Mouse (Mus musculus): ENCODE results near the gene Dnah2. TPM values are rescaled to one million over a fixed set of nuclear protein-coding genes. Genes with fewer than 3 reads are reported as not detected.
"Not testable (repeated sequence)": the region's sequence is repeated elsewhere in the genome, so short reads cannot be mapped to it uniquely, and the experiment has no call there.

Dnah2 gene
- polyA plus RNA-seq, 1 experiment from 2014 or later: 2.7 TPM

DNA sequence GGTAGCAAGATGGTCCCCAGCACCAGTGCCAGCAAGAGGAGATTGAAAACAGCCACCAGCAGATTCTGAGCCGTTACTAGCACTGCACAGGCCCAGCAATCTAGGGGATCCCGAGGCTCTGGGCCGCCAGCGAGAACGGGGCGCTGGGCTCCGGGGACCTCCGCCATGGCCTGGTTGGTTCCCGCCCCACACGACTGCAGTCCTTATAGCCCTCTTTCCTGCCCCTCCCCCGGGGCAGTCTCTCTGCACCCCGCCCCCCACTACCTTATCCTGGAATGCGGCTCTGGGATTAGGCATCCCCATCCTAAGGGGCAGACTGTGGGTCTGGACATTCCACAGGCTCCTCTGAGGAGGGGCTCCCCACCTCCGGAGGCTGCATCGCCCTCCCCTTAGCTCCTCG, 150.9 kb downstream of the Dnah2 start, which contains the start of gene Tmem88:
TSS of gene Tmem88 (minus strand) at position 176 of the 400 bp plus-strand sequence.
- H3K4me3 ChIP-seq: peak within 1 kb of the TSS; percentile 7; the same call in 1 of the 2 replicates
- peaks cover 41% of the 10 kb centered on the region for H3K36me3 ChIP-seq
- H3K27ac ChIP-seq (replicated peaks): peak within 1 kb of the TSS; percentile 98; the same call in 1 of the 2 replicates
- H3K9me3 ChIP-seq: no peaks in the 10 kb centered on the region
- H3K27me3 ChIP-seq: no peaks in the 10 kb centered on the region; the same call in 1 of the 2 replicates
- H3K4me1 ChIP-seq: peaks cover 32% of the 10 kb centered on the region
- H3K9ac ChIP-seq (replicated peaks): 0 out of 2 replicates have a peak within 1 kb of the TSS, but pooled peaks have one; percentile 2
- no peak for ATAC-seq (replicated peaks)
- peak within 1 kb of the TSS; percentile 65; the same call in 1 of the 2 replicates for H3K4me2 ChIP-seq (replicated peaks)
- 12% methylated on average over 16 of the region's 16 CpGs for WGBS

DNA sequence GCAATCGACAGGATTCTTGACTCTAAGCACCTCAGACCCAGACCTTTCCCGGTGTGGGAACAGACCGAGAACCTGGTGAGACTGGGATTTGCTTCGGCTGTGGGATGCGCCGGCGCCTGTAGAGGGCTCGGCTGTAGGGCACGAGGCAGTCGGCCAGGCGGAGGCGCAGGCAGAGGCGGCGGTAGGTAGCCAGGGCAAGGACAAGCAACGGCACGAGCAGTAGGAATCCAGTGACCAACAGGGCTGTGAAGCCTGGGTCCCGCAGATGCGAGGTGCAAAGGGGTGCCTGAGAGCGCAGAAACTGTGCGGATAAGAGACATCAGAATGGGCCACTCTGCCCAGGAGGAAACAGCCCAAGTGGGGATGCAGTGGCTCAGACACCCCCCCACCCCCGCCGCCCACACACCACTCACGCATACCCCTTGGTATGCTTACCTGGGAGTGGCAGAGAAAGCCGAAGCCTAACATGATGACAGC, 151.3 kb downstream of the Dnah2 start:
- Histone ChIP-seq H3K4me2 (replicated peaks) (no peak overlapping the region), H3K36me3 (peaks cover 37% of the 10 kb centered on the region), H3K9me3 (no peaks in the 10 kb centered on the region), H3K27me3 (no peaks in the 10 kb centered on the region; the same call in 1 of the 2 replicates), H3K4me1 (peaks cover 32% of the 10 kb centered on the region), H3K27ac (replicated peaks) (no peak overlapping the region), H3K9ac (replicated peaks) (0 out of 2 replicates have a peak overlapping the region, but pooled peaks have one; percentile 2), H3K4me3 (peak overlapping the region; percentile 7; the same call in 1 of the 2 replicates)
- ATAC-seq (replicated peaks): no peak
- 9% methylated on average over 24 of the region's 24 CpGs for WGBS

DNA sequence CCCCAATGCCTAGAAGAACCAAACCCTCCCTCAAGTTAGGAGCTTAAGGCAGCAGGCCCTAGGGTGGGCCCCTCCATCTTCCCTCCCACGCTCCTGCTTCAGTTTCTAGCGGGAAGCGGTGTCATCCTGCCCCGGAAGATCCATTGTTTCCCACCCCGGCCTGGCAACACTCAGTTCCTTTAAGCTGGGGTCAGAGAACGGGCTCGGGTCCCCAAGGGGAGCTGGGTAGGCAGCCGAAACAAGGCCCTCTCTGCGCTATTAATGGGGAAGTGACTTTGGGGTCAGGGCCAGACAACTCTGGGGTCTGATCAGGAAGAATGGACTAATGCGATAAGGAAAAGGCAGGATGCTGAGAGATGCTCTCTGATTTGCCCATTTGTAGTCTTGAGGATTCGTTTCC, 152.1 kb downstream of the Dnah2 start:
- Histone ChIP-seq H3K27me3 (no peaks in the 10 kb centered on the region; the same call in 1 of the 2 replicates), H3K9me3 (no peaks in the 10 kb centered on the region), H3K36me3 (peaks cover 32% of the 10 kb centered on the region), H3K4me1 (peaks cover 32% of the 10 kb centered on the region), H3K27ac (replicated peaks) (peak overlapping the region; percentile 98; the same call in 1 of the 2 replicates), H3K4me3 (peak overlapping the region; percentile 76), H3K4me2 (replicated peaks) (peak overlapping the region; percentile 65), H3K9ac (replicated peaks) (peak overlapping the region; percentile 92)
- ATAC-seq (replicated peaks): no peak
- WGBS: 27% methylated on average over 11 of the region's 11 CpGs

DNA sequence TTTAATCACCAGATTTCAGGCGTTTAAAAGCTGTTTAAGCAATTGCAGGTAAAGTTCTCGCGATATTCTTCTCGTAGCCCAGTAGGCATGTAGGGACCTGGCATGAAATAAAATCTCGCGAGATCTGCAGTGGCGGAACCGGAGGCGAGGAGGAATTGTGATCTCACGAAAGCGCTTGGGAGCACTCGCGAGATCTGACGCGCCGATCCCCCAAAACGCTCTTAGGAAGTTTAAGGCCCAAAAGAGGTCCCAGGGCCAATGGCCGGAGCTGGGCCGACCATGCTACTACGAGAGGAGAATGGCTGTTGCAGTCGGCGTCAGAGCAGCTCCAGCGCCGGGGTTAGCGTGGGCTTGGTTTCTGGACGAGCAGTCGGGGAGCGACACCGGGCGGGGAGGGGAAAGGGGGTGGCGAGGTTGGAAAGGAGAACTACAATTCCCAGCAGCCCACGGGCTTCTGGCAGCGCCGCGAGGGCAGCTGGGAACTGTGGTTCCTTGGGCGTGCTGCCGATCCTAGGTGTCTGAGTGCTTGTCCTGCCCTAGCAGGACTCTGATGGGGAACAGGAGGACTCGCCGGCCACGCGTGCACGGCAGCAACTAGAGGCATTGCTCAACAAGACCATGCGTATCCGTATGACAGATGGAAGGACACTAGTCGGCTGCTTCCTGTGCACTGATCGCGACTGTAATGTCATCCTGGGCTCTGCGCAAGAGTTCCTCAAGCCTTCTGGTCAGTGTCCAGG, 153.1 kb downstream of the Dnah2 start:
- peak overlapping the region; percentile 92 for H3K9ac ChIP-seq (replicated peaks)
- peak overlapping the region; percentile 98 for H3K27ac ChIP-seq (replicated peaks)
- WGBS: under 1% methylated on average over 48 of the region's 48 CpGs
- H3K27me3 ChIP-seq: no peaks in the 10 kb centered on the region; the same call in 1 of the 2 replicates
- H3K4me3 ChIP-seq: peak overlapping the region; percentile 76
- ATAC-seq (replicated peaks): peak; percentile 90
- H3K4me1 ChIP-seq: peaks cover 29% of the 10 kb centered on the region
- H3K36me3 ChIP-seq: peaks cover 22% of the 10 kb centered on the region
- peak overlapping the region; percentile 65 for H3K4me2 ChIP-seq (replicated peaks)
- no peaks in the 10 kb centered on the region for H3K9me3 ChIP-seq

DNA sequence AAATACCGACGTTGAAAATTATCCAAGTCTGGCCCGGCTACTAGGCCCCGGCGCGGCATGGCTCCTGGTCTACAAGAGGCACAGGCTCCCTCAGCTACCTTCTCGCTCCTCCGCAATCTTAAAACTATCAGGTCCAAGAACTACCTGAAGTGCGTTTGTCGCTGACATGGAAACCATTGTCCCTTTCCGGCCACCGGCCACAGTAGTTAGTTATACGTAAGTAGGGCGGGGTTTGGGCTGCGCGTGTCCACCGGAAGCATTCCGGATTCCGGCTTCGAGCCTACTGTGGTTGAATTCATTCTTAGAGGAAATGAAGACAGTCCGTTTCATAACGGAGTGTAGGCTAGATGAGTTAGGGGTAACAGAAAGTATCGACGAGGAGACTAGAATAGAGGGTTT, 153.7 kb downstream of the Dnah2 start, which contains the start of the genes Naa38 and Cyb5d1:
TSS of gene Naa38 (plus strand) at position 253 of the 399 bp plus-strand sequence.
TSS of gene Cyb5d1 (minus strand) at position 397 of the 399 bp plus-strand sequence.
- under 1% methylated on average over 24 of the region's 24 CpGs for WGBS
- not testable (repeated sequence) for H3K27me3 ChIP-seq, H3K9me3 ChIP-seq
- Histone ChIP-seq H3K9ac (replicated peaks) (peak within 1 kb of the TSS; percentile 92), H3K4me3 (peak within 1 kb of the TSS; percentile 76), H3K4me2 (replicated peaks) (peak within 1 kb of the TSS; percentile 65), H3K36me3 (peaks cover 17% of the 10 kb centered on the region), H3K27ac (replicated peaks) (peak within 1 kb of the TSS; percentile 98), H3K4me1 (peaks cover 30% of the 10 kb centered on the region)
- peak; percentile 74 for ATAC-seq (replicated peaks)

DNA sequence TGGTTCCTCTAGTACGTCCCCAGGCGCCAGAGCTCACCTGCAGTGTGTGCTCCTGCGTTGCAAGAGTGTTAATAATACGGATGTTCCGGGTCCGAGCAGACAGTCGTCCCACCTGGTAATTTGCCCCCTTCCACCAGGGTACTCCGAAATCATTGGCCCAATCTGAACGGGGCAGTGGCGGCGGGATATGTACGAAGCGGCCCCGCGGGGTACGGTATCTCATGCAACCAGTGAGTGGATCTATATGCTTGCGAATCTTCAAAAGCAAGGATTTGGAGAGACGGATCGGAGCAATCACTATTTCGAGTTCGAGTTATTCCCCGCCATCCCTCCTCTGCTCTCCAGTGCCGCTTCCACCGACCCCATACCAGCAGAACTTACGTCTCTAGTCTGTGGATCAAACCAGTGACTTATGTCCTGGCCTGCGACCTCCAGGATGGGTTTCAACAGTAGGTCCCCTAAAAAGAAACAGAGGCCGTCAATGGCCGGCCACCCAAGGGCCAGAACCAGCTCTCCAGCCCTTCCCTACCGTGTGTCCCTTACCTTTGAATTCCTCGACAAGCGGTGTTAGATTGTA, 154.2 kb downstream of the Dnah2 start:
- under 1% methylated on average over 31 of the region's 31 CpGs for WGBS
- not testable (repeated sequence) for H3K27me3 ChIP-seq; H3K9me3 ChIP-seq; ATAC-seq (replicated peaks)
- Histone ChIP-seq H3K4me2 (replicated peaks) (peak overlapping the region; percentile 65), H3K27ac (replicated peaks) (peak overlapping the region; percentile 98), H3K4me1 (peaks cover 30% of the 10 kb centered on the region), H3K36me3 (peaks cover 11% of the 10 kb centered on the region), H3K4me3 (peak overlapping the region; percentile 76), H3K9ac (replicated peaks) (peak overlapping the region; percentile 67)

DNA sequence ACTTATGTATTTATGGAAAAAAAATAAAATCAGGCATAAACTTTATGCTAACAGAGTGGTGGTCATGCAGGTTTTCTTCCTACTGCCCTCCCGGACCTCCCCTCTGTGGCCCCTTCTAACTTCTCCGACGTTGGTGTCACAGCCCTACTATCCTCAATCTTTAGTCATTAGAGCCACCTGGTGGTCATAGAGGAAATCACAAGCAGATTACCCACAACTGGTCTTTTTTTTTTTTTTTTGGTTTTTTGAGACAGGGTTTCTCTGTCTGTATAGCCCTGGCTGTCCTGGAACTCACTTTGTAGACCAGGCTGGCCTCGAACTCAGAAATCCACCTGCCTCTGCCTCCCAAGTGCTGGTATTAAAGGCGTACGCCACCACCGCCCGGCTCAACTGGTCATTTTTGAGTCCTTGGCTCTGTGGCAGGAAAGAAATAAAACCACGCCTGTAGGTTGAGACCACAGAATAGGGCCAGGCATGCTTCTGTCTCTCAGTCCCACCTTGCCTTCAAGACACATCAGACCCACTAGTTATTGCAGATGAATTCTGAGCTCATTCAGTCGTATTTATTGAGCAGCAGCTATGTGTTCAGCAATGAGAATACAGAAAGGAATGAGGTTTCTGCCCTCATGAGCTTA, 158.4 kb downstream of the Dnah2 start:
- Histone ChIP-seq H3K4me1 (peaks cover 15% of the 10 kb centered on the region), H3K27me3 (no peaks in the 10 kb centered on the region), H3K27ac (replicated peaks) (no peak overlapping the region), H3K9ac (replicated peaks) (no peak overlapping the region), H3K4me2 (replicated peaks) (no peak overlapping the region), H3K4me3 (no peak overlapping the region), H3K36me3 (peaks cover 4% of the 10 kb centered on the region; the same call in 1 of the 2 replicates), H3K9me3 (no peaks in the 10 kb centered on the region)
- peak; percentile 30 for ATAC-seq (replicated peaks)
- WGBS: 47% methylated on average over 10 of the region's 10 CpGs

DNA sequence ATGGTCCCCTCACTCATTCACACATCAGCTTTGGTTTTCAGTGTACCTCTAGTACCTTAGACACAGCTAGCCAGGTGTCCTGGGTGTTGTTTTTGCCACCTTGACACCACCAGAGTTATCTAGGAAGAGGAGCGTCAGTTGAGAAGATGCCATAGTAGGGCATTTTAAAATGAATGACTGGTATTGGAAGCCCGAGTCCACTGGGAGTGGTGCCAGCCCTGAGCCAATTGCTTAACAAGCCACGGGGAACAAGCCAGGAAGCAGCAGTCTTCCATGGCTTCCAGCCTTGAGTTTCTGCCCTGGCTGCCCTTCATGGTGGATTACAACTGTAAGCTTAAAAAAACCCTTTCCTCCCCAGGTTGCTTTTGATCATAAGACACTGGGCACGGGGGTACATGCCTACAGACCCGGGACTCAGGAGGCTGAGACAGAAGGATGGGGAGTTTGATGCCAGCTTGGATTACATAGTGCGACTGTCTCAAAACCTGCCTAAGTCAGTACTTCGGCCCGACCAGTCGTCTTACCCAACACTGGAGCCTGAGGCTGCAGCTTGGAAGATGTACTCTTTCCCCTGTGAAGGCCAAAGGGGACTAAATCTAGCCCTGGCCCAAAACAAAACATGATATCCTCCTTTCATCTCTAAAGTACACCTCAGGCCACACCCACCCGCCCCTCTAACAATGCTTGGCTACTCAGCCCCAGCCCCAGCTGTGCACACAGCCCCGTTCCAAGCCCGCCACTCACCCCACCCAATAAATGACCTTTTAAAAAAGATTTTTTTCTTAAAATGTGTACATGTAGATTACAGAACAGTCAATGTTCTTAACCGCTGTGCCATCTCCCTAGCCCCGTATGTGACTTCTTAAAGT, 159.1 kb downstream of the Dnah2 start:
- ATAC-seq (replicated peaks): no peak
- 57% methylated on average over 14 of the region's 14 CpGs for WGBS
- H3K27ac ChIP-seq (replicated peaks): no peak overlapping the region
- H3K36me3 ChIP-seq: peaks cover 4% of the 10 kb centered on the region; the same call in 1 of the 2 replicates
- no peaks in the 10 kb centered on the region for H3K9me3 ChIP-seq
- H3K4me3 ChIP-seq: no peak overlapping the region
- no peak overlapping the region for H3K9ac ChIP-seq (replicated peaks)
- no peak overlapping the region for H3K4me2 ChIP-seq (replicated peaks)
- peaks cover 15% of the 10 kb centered on the region for H3K4me1 ChIP-seq
- no peaks in the 10 kb centered on the region for H3K27me3 ChIP-seq

DNA sequence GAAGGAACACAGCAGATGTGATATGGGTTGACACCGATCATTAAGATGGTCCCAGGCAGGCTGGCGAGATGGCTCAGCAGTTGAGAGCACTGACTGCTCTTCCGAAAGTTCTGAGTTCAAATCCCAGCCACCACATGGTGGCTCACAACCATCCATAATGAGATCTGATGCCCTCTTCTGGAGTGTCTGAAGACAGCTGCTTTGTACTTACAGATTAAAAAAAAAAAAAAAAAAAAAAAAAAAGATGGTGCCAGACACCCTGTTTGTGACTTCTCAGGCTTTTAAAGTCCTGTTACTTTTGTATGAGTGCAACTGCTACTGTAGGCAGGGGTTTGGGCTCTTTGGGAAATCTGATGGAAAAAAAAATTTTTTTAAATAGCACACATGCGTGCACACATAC, 160.2 kb downstream of the Dnah2 start:
- Histone ChIP-seq H3K27me3 (no peaks in the 10 kb centered on the region), H3K4me1 (peaks cover 9% of the 10 kb centered on the region), H3K36me3 (peaks cover 4% of the 10 kb centered on the region; the same call in 1 of the 2 replicates), H3K9ac (replicated peaks) (no peak overlapping the region), H3K4me2 (replicated peaks) (no peak overlapping the region), H3K4me3 (no peak overlapping the region), H3K9me3 (no peaks in the 10 kb centered on the region), H3K27ac (replicated peaks) (no peak overlapping the region)
- WGBS: 96% methylated on average over 4 of the region's 4 CpGs
- ATAC-seq (replicated peaks): no peak

DNA sequence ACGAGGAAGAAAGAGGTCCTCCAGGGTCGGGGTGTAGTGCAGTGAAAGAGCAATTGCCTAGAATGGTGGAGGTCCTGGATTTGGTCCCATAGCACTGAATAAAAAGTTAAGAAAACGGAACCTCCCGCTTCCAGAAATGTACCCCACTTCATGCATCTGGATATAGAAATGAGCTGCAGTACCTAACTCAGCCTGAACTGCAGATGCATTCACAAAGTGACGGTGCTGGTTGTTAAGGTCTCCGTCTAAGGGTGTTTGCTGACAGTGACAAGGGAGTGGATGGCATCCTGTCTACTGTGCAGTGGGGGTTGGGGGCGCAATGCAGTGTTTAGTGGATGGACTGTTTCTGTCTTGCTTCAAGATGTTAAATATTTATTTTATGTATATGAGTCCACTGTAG, 162.2 kb downstream of the Dnah2 start:
- no peak overlapping the region for H3K4me3 ChIP-seq
- WGBS: 84% methylated on average over 7 of the region's 7 CpGs
- no peak overlapping the region for H3K4me2 ChIP-seq (replicated peaks)
- peaks cover 16% of the 10 kb centered on the region for H3K4me1 ChIP-seq
- H3K36me3 ChIP-seq: no peaks in the 10 kb centered on the region
- ATAC-seq (replicated peaks): no peak
- H3K9me3 ChIP-seq: no peaks in the 10 kb centered on the region
- no peak overlapping the region for H3K9ac ChIP-seq (replicated peaks)
- no peaks in the 10 kb centered on the region for H3K27me3 ChIP-seq
- H3K27ac ChIP-seq (replicated peaks): no peak overlapping the region

DNA sequence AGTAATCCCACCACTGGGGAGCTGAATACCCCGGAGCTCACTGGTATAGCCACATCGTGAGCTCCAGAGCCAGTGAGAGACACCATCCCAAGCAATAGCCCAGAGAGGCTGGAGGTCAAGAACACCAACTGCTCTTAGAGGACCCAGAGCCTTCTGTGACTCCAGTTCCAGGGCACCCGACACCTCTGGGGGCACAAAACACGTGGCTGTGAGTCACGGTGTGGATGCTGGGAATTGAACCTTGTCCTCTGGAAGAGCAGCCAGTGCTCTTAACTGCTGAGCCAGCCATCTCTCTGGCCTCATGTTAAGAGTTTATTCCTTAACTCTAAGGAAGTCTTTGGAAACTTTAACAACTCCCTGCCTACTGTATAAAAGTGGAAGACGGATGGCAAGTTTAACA, 163.9 kb downstream of the Dnah2 start:
- no peak for ATAC-seq (replicated peaks)
- Histone ChIP-seq H3K4me1 (peaks cover 12% of the 10 kb centered on the region), H3K36me3 (no peaks in the 10 kb centered on the region), H3K4me2 (replicated peaks) (no peak overlapping the region), H3K9me3 (no peaks in the 10 kb centered on the region), H3K27me3 (no peaks in the 10 kb centered on the region), H3K4me3 (no peak overlapping the region), H3K27ac (replicated peaks) (no peak overlapping the region), H3K9ac (replicated peaks) (no peak overlapping the region)
- 84% methylated on average over 6 of the region's 6 CpGs for WGBS
